Mouse (Mus musculus): Measurements from ENCODE around the gene Dot1l.
"Not testable (repeated sequence)": the region's sequence is repeated elsewhere in the genome, so short reads cannot be mapped to it uniquely, and the experiment has no call there.

Gene Dot1l

DNA sequence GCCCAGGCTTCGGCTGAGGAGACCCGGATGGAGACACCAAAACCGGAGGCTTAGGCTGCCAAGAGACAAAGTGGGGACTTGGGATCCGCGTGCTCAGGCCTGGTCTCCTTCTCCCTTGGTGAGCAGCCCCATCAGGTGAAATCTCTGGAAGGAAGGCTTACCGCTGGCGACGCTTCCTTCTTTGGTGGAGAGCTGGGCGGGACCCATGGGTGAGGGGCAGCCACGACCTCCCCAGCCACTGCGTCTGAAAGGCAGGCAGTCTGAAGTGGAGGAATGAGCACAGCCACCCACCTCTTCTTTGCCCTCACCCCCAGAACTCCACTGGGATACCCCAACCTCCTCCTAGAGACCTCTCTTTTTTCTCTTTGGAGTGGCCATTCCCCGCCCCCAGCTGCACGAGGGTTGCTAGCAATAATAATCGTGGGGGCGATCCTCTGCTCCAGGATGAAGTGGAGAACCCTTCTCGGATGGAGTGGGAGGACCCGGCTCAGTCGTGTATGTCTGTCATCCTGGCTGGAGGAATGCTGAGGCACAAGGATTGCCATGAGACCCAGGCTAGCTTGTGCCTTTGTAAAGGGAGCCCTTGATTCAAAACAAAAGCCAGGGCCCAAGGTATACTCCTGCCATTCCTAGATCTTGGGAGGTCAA is 54.1 kb downstream of the Dot1l start:
- DNase-seq (ENCODE audit: low read depth, low spot score), result no peak

DNA sequence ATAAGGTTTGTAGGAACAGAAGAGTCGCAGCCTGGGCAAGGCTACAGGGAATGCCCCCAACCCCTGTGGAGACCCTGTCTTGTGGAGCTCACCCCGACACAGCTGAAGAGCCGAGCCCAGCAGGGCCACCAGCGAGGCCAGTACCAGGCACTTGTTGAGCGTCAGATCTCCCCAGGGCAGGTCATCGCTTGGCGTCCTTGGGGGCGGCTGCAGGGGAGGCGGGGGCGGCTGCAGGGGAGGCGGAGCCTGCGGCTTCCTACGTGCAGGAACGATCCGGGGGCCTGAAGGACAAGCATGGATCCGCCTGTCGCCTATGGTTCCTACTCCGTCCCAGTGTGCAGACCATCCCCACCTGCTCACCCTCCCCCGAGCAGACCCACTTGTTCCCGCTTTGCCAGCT is 55.1 kb downstream of the Dot1l start:
- DNase-seq (ENCODE audit: low read depth, low spot score), result no peak

DNA sequence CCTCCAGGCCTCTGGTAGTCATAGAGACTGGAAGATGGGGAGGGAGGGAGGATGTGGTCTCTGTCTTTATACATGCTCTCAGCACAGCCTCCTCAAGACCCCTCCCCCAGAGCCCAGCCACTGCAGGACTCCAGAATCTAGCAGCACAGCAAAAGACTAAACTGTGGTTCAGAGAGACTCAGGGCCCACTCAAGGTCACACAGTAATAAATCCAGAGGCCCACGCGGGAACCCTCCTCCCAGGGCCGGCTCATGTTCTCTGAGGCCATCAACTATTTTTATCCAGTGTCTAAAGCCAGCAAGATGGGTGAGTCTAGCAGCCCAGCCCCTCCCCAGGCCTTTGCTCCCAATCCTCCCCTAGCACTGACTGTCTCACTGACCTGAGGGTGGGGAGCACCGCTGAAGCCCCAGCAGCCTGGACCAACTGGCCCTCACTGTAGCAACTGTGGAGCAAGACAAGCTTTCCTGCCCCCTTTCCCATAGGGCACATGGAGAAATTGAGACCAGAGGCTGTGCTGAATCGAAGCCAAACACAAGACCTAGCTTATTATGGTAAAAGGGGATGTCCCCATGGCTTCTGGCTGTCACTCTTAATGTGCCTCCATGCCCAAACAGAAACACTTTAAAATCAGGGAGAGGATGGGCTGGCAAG is 57.5 kb downstream of the Dot1l start:
- DNase-seq (ENCODE audit: low read depth, low spot score), result no peak

DNA sequence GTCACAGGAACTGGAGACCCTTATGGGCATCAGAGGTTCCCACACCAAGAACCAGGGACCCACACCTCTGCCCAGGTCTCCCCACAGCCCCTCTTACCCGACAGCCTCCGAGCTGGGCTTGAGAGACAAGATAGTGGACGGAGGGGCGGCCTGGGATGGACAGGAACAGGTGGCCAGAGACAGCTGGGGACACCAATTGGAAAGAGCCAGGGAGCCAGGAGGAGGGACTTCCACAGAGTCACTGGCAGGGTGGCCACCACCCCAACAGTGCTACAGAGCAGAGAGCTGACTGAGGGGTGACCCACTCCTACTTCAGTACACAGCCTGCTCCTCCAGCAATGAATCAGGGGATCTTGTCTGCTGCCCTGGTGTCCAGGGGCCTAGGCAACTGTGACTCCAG is 58.4 kb downstream of the Dot1l start, which contains the start of gene Jsrp1:
TSS of gene Jsrp1 (minus strand) at position 133 of the 400 bp plus-strand sequence.
- DNase-seq (ENCODE audit: low read depth, low spot score), result no peak

DNA sequence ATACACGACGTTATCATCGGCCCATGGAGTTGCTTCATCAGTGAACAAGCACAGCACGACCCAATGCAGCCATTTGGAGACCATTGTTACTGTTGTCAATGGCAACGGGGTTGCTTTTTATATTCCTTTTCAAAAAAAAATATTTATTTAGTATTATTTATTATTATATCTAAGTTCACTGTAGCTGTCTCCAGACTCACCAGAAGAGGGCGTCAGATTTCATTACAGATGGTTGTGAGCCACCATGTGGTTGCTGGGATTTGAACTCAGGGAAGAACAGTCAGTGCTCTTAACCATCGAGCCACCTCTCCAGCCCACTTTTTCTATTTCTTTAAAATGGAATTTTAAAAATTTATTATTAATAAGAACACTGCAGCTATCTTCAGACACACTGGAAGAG is 59.8 kb downstream of the Dot1l start:
- DNase-seq (ENCODE audit: low read depth, low spot score), result no peak

DNA sequence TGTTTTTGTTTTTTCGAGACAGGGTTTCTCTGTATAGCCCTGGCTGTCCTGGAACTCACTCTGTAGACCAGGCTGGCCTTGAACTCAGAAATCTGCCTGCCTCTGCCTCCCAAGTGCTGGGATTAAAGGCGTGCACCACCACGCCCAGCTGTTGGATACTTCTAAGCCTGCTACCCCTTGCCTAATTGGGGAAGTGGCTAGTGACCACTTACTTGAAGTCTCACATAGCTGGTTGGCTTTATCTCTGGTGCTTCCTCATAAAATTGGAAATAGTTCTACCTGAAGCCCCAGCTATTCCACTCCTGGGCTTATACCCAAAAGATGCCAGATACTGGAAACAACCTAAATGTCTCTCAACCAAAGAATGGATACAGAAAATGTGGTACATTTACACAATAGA is 61.3 kb downstream of the Dot1l start:
- DNase-seq (ENCODE audit: low read depth, low spot score), result not testable (repeated sequence)

DNA sequence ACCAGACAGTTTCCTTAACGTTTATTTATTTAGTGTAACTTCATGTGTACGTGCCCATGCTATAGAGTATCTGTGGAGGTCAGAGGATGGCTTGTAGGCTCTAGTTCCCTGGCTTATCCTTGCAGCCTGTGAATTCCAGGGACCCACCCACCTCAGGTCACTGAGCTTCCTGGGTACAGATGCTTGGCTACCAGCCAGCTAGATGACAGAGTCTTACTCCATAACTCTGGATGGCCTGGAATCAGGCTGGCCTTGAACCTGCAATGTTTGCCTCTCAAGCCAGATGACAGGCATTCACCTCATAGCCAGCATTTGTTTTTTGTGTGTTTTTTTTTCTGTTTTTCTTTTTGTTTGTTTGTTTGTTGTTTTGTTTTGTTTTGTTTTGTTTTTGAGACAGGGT is 62.2 kb downstream of the Dot1l start:
- DNase-seq (ENCODE audit: low read depth, low spot score), result no peak

DNA sequence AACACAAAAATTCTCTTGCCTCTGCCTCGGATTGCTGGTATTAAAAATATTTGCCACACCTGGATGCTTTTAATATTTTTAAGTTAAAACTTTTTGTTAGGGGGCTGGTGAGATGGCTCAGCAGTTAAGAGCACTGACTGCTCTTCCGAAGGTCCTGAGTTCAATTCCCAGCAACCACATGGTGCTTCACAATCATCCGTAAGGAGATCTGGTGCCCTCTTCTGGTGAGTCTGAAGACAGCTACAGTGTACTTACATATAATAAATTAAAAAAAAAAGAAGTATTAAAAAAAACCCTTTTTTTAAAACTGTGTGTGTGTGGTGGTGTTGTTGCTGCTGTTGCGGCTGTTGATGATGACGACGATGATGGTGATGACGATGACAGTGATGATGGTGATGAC is 62.9 kb downstream of the Dot1l start:
- DNase-seq (ENCODE audit: low read depth, low spot score), result not testable (repeated sequence)

DNA sequence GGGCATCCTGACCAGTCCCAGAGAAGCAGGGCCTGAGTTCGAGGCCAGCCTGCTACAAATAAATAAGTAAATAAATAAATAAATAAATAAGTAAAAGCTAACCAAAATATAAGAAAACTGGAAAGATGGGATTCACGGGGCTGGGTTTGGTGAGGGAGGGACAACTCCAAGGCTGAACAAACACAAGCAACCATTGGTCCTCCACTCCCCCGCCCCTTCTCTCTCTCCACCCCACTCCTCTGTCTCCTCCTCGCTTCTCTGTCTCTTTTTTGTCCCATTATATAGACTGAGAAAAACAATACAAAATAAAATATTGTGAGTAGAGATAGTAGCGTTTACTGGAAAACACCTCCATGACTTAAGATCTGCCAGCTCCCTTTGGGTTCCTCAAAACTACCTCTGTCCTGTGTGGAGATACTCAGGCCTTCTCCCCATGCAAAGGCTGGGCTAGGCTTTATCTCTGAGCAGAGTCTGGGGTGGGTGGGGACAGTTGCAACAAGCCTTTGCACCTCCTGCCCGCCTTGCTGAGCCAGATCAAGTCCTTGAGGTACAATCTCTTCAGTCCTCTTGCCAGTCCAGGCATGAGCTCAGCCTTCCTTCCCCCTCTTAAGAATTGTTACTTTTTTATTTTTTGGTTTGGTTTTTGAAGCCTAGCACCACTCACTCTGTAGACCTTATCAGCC is 63.7 kb downstream of the Dot1l start:
- DNase-seq (ENCODE audit: low read depth, low spot score), result no peak

DNA sequence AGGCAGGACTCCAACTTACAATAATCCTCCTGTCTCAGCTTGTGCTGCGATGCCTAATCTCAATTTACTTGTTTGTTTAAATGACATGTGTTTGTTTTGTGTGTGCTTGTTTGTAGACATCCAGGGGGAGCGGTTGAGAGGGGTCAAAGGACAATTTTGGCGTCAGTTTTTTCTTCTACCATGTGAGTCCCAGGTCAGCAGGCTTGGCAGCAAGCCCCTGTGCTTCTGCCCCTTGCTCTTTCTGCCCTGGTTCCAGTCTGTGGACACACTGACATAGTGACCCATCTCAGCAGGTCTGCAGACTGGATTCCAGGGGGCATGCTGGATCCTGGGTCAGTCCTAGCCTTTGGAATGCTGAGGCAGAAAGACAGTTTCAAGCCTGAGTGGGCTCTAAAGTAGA is 64.4 kb downstream of the Dot1l start:
- DNase-seq (ENCODE audit: low read depth, low spot score), result no peak

DNA sequence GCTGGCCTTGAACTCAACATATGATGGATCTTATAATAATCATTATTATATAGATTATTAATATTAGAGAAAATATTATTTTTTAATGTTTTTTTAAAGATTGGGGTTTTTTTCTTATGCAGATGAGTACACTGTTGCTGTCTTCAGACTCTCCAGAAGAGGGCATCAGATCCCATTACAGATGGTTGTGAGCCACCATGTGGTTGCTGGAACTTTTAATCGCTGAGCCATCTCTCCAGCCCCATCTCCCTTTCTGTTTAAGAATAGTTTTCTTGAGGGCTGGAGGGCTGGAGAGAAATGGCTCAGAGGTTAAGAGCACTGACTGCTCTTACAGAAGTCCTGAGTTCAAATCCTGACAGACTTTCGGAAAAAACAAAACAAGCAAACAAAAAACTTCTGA is 67.0 kb downstream of the Dot1l start:
- no peak for DNase-seq (ENCODE audit: low read depth, low spot score)

DNA sequence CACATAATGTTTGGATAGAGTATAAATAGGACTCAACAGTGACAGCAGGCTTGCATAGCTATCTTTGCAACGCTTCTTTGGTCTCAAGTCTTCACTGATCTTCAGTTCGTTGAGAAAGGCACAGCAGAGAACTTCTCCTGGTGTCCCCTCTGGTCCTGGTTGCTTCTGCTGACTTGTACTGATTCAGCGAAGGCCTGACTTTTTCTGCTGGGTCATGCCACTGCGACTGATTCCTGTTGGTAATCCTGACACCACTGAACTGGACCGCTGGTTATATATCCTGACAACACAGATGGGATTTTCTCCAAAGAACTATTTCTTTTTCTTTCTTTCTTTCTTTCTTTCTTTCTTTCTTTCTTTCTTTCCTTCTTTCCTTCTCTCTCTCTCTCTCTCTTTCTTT is 67.5 kb downstream of the Dot1l start:
- DNase-seq (ENCODE audit: low read depth, low spot score), result no peak

DNA sequence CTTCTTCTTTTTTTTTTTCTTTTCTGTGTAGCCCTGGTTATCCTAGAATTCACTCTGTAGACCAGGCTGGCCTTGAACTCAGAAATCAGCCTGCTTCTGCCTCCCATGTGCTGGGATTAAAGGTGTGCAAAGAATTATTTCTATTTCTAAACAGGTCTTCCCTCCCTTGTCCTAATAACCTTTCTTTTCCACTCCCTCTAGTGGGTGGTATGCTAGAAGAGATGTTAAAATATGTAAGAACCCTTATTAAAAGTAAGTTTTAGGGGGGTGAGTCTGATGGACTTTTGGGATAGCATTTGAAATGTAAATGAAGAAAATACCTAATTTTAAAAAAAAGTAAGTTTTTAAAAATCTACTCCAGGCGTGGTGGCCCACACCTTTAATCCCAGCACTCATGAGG is 68.3 kb downstream of the Dot1l start:
- no peak for DNase-seq (ENCODE audit: low read depth, low spot score)

DNA sequence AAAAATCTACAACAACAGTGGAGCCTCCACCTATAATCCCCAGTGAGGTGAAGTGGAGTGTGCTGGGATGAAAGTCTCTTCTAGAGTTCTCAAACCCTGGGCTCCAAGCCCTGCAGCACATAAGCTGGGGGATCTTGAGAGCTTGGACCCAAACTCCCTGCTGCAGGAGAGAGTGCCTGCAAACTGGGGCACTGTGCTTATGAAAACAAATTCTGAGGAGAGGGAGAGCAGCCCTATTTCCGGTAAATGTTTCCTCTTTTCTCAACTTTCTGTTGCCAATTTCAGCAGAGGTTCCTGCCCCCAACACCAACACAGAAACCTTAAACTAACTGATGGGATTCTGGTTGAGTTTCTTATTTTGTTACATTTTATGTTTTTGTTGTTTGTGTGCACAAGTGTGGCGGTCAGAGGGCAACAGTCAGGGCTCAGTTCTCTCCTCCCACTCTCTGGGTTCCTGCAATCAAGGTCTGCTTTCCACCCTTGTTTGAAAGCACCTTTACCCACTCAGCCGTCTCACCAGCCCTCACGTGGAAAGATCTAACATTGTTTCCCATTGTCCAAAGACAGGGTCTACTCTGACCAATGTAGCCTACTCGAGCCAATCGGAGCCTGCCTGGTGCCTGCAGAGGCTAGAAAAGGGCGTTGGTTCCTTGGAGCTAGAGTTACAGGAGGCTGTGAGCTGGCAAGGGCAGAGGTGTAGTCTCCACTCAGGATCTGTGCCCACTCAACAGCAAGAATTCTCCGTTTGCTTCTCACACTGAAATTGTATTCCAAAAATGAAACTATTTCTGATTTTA is 69.0 kb downstream of the Dot1l start:
- no peak for DNase-seq (ENCODE audit: low read depth, low spot score)

DNA sequence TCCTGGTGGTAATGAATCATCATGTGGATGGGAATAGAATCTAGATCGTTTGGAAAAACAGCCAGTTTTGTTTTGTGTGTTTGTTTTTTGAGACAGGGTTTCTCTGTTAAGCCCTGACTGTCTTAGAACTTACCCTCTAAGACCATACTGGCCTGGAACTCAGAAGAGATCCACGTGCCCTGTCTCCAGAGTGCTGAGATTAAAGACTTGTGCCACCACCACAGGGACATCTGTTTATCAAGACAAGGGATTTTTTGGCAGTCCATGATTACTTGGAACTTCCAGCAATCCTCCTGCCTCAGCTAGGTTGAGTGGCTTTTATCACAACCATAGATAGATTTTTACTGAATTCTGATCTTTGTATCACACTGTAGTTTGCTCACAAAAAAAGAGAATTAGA is 69.8 kb downstream of the Dot1l start:
- no peak for DNase-seq (ENCODE audit: low read depth, low spot score)

DNA sequence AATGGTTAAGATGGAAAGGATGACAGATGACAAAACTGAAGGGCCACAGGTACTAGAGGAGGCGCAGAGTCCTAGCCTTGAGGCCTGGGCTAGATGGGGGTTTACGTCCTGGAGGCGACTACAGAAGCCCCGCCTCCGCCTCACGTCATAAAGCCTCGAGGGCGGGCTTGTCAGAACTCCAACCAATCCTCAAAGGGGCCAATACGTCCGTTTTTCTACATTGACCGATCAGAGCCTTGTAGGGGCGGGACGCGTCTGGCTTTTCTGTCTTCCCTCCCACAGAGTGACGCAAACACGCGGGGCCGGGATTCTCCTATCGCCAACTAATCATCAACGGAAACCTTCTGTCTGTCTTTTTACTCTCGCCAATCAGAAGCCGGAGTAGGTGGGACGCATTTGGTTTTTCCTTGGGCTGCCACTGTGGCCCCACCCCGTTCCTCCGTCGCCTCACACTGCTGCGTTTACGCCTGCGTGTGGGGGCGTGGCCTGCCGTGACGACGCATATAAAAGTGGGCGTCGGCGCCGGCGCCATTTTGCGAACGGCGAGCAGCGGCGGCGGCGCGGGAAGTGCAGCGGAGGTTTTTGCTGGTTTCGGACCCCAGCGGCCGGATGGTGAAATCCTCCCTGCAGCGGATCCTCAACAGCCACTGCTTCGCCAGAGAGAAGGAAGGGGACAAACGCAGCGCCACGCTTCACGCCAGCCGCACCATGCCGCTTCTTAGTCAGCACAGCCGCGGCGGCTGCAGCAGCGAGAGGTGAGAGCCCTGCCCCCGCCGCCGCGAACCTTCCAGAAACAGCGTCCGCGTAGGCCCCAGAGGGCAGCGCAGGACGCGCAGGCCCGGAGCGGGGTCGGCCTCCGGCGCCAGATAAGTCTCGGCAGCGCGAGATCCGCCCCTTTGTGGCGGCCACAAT is 71.4 kb downstream of the Dot1l start, which contains the start of gene Oaz1:
TSS of gene Oaz1 (plus strand) at position 506 of the 912 bp plus-strand sequence.
- DNase-seq (ENCODE audit: low read depth, low spot score), result peak; percentile 100

DNA sequence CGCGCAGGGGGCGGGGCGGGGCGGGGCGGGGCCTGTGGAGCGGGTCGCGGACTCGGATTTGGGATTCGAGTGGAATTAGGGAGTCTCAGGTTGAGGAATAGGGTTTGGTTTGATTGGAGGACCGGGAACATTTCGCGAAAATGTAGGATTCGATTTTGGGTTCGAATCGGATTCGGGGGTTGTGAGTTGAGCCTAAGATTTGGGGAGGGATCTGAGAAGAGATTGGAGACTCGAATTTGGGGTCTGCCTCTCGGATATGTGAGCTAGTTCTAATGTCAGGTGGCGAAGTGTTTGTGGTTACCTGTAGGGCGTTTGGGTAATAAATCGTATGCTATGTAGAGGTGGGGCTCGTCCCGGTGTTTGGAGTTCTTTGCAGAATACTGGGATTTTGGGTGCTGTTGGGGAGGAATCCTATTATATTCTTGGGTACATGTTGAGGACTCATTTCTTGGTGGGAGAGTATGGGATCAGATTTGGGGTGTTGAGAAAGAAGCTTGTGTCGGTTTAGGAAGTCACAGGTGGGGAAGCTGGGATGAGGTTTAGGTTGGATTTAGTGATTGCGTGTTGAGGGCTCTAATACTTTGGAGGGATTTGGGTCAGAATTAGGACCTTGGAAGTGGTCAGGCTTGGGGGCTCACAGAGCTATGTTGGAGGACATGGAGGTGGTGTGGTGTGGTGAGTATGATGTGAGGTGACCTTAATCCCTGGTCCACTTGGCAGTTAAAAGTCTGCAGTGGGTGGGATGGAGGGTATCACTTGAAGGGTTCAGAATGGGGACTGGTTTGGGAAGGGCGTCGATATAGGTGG is 72.3 kb downstream of the Dot1l start:
- DNase-seq (ENCODE audit: low read depth, low spot score), result no peak

DNA sequence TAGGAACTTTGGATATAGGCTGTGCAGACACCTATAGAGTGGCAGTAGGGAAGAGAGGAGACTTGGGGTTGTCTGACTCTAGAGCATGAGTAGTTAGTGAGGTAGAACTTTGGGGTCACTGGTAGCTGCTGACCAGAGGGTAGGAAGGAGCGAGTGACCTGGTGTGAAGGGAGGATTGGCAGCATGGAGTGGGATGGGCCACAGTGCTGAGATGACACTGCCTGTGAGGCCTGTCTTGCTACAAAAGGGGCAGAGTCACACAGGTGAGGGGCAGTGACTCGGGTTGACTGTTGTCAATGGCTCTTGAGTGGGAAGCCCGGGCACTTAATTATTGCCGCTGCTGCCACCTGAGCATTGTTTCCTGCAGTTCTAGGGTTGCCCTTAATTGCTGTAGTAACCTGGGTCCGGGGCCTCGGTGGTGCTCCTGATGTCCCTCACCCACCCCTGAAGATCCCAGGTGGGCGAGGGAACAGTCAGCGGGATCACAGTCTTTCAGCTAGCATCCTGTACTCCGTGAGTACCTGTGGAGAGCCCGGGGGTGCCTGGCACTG is 72.9 kb downstream of the Dot1l start:
- no peak for DNase-seq (ENCODE audit: low read depth, low spot score)

DNA sequence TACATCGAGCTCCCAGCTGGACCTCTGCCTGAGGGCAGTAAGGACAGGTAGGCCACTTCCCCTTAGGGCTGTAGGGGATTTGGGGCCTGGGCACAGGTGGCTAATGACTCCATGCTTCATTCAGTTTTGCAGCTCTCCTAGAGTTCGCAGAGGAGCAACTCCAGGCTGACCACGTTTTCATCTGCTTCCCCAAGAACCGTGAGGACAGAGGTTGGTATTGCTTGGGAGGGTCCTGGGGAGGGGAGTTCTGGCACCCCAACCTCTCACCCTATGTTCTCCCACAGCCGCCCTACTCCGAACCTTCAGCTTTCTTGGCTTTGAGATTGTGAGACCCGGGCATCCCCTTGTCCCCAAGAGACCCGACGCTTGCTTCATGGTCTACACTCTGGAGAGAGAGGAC is 73.6 kb downstream of the Dot1l start:
- not testable (repeated sequence) for DNase-seq (ENCODE audit: low read depth, low spot score)
